Mouse (Mus musculus) right cerebral cortex, postnatal 10 days (tissue): ENCODE data around the gene Calr.
"Not testable (repeated sequence)": the region's sequence is repeated elsewhere in the genome, so short reads cannot be mapped to it uniquely, and the experiment has no call there.

Experiments
- DNase-seq, 2 experiments: peaks; one replicate each; pipeline ENCODE4 v3.0.0; 2021; ENCODE audit warnings: low spot score in 2 of 2

Calr gene

DNA sequence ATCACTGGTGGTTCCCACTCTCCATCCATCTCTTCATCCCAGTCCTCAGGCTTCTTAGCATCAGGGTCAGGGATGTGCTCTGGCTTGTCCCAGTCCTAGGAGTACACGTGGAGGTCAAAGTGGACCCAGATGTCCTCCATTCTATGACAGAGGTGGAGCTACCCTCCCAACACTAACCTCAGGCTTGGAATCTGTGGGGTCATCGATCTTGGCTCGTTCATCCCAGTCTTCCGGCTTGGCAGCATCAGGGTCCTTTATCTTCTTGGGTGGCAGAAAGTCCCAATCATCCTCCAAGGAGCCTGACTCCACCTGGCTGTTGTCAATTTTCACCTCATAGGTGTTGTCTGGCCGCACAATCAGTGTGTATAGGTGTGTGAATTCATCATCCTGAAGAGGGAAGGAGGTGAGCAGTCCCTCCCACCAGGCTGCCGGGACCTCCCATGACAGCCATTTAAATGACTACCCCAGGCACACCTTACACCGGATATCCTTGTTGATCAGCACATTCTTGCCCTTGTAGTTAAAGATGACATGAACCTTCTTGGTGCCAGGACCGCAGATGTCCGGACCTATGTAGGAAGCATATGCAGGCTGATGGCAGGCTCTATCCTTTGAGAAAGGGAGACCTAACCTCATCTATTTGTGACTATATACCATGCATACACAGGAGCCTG lies 2.2 kb downstream of the Calr start:
- no peak for DNase-seq

DNA sequence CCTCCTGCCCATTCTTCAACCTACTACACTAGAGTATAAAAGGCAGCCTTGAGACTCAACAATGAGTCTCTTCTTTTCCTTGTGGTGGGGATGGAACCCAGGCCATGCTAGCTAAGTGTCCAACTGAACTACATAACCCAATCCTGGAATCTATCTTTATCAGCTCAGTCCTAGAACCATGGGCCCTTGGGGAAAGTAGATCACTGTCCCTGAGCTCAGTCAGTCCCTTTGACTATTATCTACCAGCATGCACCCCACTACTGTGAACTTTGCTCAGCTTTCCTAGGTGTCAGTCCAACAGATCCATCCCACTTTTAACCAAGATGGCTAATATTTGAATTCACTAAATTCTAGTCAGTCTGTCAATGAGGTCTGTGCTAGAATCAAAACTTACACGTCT lies 5.2 kb downstream of the Calr start:
- no peak for DNase-seq

DNA sequence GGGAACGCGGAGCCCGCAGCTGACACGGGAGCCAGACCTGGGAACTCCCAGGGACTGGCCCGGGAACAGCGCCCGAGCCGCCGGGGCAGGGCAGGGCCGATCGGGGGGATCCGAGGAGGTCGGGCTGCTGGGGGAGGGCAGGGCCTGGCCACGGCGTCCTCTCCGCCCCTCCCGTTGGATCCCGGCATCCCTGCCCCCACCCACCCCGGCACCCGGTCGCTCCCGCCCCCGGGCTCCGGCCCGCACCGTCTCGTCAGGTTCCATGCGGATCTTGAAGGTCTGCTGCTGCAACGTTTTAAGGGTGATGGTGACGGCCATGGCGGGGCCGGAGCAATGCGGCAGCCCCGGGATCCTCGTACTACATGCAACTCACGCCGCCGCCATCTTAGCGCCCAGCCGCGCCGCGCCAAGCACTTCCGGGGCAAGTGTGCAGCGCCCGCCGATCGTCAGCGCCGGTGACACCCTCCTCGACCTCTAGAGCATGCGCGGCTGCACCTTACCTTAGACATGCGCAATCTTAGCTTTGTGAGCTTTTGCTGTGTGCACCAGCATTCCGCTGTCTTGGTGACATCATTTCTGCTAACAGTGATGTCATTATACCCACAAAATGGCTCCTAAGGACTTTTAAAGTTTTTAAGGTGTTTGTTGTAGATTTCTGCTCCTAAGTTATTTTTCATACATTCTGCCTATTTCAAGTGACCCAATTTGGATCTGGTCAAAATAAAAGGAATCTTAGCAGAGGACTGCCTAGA lies 6.3 kb downstream of the Calr start, which contains the start of gene Rad23a:
Gene Rad23a, minus strand, starts transcription at position 418 of the 752 bp plus-strand sequence.
- peak; percentile 96 to 97 for DNase-seq

DNA sequence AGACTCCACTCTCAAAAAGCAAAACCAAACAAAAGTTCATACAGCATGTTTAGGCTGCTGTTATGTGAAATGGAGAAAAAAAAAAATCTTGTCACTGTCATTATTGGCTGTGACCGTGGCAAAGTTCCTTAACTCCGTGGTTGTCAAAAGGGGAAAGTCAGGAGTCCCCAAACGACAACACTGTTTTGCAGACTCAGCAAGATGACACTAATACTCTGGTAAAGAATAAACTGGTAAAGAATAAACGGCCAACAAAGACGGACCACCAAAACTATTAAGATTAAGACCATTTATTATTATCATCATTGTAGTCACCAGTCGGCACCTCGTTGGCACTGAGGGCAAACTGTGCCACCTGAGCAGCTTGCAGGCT lies 6.9 kb downstream of the Calr start:
- no peak for DNase-seq

DNA sequence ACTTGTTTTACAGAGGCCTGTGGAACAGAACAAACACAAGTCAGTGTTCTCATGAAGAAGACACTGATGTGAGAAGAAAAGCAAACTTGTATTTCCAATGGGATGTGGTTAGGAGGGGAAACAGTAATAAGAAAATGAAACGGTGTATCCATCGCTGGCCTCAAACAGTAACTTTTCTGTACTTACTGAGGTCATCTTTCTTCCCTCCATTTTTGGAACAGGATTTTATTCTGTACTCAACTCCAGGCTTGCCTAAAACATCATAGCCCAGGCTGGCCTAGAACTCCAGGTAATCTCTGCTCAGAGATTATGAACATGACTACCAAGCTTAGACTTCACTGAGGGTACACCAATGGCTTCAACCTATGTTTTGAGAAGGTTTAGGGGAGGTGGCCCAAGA lies 7.3 kb downstream of the Calr start:
- no peak for DNase-seq

DNA sequence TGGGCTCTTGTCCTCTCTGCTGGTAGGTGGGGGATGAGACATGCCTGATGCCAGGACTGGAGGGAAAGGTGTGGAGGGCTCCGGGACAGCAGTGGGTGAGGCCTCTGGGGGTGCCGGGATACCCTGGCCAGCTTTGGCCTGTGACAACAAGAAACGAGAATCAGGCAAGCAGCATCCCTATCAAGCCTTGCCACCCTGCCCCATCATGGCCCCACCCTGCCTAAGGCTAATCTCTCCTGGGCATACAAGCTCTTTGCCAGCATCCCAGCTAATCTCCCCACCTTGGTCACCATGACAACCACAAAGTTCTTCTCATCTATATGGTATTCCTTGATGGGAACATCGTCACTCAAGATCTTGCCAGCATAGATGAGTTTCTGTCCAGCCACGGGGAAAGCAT lies 8.2 kb downstream of the Calr start:
- no peak for DNase-seq

DNA sequence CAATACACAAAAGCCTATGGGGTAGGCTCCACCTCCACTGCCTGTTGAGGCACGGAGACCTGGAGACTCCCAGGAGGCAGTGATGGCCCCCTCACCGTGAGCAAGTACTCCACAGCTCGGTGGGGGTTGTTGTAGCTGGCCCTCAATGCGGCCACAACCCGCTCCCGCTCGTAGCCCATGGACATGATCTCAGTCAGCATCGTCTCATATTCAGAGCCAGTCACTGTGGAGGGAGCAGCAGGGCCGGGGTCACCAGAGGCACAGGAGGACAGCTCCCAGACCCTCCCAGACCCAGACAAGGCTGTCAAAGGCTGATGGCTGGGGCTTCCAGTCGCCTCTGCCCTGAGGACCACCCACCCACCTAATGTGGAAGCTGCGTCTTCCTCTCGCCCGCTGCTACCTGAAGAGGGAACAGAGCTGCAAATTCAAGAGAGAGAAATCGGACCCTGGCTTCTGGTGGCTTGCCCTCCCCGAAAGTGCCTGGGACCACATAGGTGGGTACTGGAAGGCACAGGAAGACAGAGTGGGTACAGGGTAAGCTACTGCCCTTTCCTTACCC lies 8.7 kb downstream of the Calr start:
- no peak for DNase-seq

DNA sequence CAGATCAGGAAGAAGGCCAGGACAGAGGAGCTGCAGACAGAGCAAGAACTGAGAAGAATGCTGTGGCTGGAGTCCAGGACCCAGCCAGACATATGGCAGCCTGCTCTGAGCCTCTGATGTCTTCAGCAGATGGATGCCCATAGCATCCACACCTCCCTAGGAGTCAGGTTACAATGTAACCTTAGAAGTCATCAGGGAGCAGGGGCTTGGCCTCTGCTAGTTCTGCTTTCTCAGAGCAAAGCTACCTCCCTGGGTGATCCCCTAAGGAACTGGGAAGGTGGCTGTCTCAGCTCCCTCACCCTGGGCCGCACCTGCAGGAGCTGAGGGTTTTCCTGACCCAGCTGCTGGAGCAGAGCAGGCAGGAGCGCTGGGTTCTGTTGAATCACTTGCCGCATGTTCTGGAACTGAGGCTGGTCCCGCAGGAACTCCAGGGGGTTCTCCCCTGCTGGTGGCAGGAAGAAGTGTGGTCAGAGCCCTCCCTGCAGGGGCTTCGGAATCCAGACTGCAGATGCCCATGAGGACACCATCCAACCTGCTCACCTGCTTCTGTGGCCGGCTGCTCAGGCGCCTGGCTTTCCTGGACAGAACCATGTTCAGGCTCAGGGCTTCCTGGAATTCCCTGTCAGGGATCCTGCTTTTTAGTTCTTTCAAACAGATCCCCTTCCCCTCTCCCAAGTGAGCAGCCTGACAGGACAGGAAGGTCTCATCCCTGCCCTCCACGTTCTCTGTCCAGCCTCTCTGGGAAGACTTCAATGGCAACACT lies 9.4 kb downstream of the Calr start:
- no peak for DNase-seq

DNA sequence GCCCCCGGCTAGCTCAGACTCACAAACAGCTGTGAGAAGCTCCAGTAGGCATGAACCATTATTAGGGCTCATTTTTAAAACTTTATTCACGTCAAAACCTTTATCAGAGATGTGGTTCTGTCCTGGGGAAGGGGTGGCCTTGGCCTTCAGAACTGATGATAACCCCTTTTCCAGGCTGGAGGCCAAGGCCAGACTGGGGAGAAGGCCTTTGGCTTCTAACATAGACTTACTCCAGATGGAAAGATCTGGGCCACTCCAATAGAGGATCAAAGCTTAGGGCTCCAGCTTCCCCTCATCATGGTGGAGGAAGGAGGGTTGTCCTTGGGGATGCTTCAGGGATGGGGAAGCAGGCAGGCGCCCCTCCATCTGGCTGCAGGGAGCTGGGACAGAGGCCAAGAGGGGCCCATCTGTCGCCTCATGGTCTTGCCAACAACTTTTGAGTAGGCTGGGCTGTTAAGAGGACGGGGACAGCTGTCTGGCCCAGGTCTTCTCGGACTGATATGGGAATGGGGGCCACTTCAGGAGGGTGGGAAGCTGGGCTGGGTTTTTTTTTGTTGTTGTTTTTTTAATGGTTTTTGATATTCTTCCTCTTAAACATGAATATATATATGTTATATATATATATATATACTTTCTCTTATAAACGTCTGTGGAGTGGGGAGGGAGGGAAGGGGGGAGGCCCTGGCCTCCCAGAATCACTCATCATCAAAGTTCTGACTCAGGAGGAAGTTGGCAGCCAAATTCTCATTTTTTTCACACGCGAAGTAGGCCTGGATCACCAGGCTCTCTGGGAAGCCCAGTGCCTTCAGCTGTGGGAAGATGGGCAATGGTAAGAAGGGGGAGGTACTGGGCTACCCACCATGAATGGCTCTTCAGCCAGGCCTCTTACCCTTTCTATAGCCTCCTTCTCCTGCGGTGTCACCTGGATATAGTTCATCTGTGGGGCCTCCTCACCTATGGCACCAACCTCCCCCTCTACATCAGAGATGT lies 11.6 kb downstream of the Calr start:
- DNase-seq: peak; percentile 87 to 93

DNA sequence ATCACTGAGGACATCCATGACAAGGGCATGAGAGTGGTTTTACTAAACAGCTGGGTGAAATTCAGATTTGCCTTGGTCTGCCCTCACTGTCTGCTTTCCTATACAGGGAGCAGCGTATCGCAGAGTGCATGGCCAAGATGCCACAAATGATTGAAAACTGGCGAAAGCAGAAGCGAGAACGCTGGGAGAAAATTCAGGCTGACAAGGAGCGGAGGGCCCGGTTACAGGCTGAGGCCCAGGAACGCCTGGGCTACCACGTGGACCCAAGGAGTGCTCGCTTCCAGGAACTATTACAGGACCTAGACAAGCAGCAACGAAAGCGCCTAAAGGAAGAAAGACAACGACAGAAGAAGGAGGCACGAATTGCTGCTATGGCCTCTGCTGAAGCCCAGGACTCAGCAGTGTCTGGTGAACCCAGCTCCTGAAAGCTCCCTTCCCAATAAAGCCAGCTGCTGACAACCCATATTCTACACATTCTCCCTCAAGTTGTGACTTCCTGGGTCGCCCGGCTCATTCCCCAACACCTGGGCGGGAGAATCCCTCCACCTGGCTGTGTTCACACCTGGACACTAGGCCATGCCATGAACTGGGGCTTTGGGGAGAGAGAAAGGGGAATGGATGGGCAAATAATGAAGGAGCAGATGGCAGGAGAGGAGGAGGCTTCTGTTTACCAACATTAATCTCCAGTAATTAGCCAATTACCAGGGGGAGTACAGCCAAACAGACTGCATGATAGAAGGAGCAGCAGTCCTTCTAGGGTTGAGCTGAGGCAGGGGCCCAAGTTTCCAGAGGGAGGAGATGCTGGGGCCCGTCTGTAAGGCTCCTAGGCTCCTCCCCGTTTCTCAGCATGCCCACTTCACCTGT lies 12.5 kb downstream of the Calr start:
- DNase-seq: no peak

DNA sequence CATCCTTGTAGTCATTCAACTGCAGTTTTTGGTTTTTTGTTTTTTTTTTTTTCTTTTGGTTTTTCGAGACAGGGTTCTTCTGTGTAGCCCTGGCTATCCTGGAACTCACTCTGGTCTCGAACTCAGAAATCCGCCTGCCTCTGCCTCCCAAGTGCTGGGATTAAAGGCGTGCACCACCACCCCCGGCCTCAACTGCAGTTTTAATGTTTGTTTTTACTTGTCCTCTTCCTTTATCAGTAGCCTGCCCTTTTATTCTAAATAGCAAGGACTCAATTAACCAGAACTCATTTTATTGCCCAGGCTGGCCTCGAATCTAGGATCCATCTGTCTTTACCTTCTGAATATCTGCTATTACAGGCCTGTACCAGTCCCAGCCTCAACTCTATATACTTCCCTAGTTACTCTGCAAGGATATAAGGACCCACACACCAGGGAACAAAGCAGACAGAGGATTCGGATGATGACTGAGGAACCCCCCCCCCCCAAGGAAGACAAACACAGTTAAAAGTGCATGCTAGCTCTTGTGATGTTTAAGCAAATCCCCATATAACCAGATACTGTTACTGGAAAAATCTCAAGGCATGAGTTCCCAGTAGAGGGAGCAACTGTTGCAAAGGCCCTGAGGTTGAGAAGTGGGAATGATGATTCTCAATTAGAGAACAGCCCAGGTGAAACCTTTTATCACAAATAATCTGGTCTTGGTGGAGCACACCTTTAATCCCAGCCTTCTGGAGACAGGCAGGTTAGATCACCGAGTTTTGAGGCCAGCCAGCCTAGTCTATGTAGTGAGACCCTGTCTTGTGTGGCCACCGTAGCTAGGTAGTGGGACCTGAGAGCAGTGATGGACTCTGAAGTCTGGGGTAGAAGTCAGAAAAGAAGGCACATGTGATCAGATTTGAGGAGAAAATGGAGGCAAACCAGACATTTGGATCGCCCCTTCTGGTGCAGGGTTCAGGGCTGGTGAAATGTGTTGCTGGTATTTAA lies 13.7 kb downstream of the Calr start:
- no peak for DNase-seq

DNA sequence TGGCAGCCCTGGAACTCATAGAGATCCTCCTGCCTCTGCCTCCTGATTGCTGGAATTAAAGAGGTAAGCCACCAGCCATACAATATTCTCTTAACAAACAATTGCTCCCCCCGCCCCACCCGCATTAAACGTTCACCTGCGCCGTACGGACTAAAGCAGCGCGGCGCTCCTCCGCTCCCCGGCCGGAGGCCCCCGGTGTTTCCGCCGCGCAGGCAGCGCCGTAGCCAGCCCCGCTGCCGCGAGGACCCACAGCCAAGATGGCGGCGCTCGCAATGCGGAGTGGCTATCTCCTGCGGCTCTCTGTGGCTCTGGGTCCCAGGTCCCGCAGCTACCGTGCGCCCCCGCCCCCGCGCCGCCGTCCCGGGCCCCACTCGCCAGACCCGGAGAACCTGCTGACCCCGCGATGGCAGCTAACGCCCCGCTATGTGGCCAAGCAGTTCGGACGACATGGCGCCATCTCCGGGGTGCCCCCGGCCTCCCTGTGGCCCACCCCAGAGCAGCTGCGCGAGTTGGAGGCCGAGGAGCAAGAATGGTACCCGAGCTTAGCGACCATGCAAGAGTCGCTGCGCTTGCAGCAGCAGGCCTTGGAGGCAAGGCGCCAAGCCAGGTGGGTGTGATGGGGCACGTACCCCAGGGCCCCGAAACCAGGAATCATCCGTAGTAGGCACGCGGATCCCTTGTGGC lies 14.6 kb downstream of the Calr start:
- DNase-seq: peak; percentile 83 to 87

DNA sequence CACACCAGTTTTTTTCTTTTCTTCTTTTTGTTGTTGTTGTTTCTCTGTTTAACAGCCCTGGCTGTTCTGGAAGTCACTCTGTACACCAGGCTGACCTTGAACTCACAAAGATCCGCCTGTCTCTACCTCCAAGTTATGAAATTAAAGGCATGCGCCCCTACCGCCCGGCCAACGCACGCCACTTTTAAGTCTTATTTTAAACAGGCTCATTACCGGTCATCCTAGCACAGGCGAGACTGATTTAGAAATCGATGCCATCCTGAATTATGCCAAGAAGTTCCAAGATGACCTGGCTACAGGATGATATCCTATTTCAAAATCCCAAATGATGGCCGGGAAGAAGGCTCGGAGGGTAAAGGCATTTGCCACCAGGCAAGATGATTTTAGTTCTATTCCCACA lies 15.2 kb downstream of the Calr start, which contains the start of gene Gadd45gip1:
Gene Gadd45gip1, plus strand, starts transcription at position 33 of the 400 bp plus-strand sequence.
- DNase-seq: no peak

DNA sequence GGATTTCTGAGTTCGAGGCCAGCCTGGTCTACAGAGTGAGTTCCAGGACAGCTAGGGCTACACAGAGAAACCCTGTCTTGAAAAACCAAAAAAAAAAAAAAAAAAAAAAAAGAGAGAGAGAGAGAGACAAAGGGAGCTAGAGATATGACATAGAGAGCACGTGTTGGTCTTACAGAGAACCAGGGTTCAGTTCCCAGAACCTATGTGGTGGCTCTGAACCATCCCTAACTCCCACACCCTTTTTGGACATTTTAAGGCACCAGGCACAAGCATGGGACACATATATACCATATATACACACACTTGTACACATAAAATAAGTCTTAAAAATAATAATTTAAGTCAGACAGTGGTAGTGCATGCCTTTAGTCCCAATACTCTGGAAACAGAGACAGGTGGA lies 20.2 kb downstream of the Calr start:
- DNase-seq: not testable (repeated sequence)

DNA sequence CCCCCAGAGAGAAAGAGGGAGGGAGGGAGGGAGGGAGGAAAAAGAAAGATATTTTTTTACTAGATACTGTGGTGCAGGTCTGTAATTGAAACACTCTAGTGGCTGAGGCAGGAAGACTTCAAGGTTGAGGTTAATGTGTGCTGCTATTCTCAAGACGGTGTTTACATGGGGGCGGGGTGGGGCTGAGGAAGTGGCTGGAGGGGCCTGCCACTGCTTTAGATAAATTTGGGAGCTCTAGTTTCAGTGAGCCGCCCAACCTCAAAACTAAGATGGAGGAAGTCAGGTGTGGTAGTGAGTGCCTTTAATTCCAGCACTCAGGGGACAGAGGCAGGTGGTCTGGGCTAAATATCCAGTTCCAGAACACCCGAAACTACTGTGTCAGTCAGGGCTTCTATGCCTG lies 21.1 kb downstream of the Calr start:
- DNase-seq: no peak

DNA sequence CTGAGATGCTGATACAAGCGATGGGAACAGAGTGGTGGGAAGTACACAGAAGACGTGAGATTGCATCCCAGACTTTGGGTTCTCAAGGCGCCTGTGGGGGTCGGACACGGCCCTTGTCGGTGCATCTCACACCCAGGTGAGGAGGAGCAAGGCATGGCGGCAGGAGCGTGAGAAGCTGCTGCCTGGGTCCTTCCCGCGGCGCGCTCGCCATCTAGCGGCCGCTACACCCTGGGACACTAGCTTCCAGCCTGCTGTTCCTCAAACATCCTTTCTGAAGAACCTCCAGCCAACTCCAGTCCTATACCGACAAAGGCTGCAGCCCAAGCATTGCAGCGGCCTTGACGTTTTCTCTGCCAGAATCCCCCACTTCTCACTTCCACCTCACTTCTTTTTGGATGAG lies 23.1 kb downstream of the Calr start:
- DNase-seq: peak; percentile 80 to 83

DNA sequence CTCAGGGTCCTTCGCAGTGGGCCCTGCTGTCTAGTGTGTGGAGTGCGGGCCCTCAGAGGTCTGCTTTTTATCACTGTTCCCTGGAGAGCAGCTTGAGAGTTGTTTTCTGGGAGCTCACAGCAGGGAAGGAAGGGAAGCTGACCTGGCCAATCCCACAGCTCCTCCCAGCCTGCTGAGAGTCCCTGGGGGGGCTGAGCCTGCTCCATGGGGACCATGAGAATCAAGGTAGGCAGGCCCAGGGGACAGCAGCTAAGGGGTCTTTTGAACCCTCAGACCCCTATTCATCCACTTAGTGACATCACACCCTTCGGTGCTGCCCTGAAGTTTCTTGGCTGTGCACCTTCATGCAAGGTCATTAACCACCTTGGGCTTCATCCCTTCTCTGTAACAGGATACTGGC lies 24.0 kb downstream of the Calr start, which contains the start of gene Dand5:
Gene Dand5, minus strand, starts transcription at position 101 of the 400 bp plus-strand sequence.
- DNase-seq: no peak

DNA sequence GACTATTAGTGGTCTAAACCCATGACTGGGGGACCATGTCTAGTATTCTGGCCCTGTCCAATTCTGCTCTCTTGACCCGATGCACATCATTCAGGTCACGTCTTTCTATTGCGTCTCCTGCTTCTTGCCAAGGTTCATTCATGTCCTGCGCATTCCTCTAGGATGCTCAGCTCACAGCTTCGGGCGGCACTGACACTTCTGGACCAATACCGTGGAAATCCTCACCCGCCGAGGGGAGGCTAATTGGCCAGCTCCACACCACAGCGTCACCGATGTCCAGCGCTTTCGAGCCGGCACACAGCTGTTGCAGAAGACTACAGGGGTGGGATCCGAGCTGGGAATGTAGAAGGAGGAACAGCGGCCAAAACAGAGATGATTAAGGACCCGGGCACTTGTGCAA lies 30.6 kb downstream of the Calr start:
- no peak for DNase-seq
